Mouse (Mus musculus): ENCODE results near the gene Bax.

GRCm38 (mm10) chr7:45434203-45435015 is 32.3 kb downstream of the Bax start, which contains the start of gene Gys1:
- TF ChIP-seq TBP (IDR thresholded peaks at IDR 0.05; ENCODE audit: low read depth, low read length) (peak; percentile 86), HCFC1 (IDR thresholded peaks at IDR 0.05; ENCODE audit: low read depth, low read length) (peak; percentile 92), MAFK (IDR thresholded peaks at IDR 0.05; ENCODE audit: borderline replicate concordance, low read depth, low read length) (no peak), POLR2A (IDR thresholded peaks at IDR 0.05; ENCODE audit: control insufficient read depth in 1 of 2, insufficient read depth in 1 of 2, low read depth in 1 of 2, low read length in 2 of 2, poor library complexity in 1 of 2) (peak; percentile 62 to 79; a peak in 3 of 4 replicates), ETS1 (IDR thresholded peaks at IDR 0.05; ENCODE audit: low read depth, low read length) (peak; percentile 43; the same call in 1 of the 2 replicates), CTCF (IDR thresholded peaks at IDR 0.05 in 2 of 3, conservative IDR thresholded peaks at IDR 0.05 in 1 of 3; ENCODE audit: control insufficient read depth in 1 of 3, insufficient read depth in 1 of 3, low read depth in 2 of 3, low read length in 3 of 3, poor library complexity in 1 of 3, severe bottlenecking in 1 of 3) (peak; percentile 75 to 97 (median 93)), MYC (IDR thresholded peaks at IDR 0.05; ENCODE audit: low read depth, low read length) (peak; percentile 98)
